Mouse (Mus musculus) small intestine, adult 2 months (tissue): Measurements from ENCODE around the gene Bola2. TPM values are rescaled to one million over a fixed set of nuclear protein-coding genes. Genes with fewer than 3 reads are reported as not detected.

Source experiments
- H3K27ac ChIP-seq: fragments of 200-500 bp; 2 replicates; pipeline ENCODE4 v1.5.1; 2012; ENCODE audit warnings: low read depth, low read length, control low read depth, inconsistent platforms; ENCODE audit not compliant: insufficient read depth
- H3K27me3 ChIP-seq: fragments of 200-500 bp; 2 replicates; pipeline ENCODE4 v1.6.1; 2012; ENCODE audit warnings: mild to moderate bottlenecking, moderate library complexity, low read length, inconsistent platforms; ENCODE audit not compliant: control insufficient read depth, insufficient read depth
- H3K36me3 ChIP-seq: fragments of 200-500 bp; 2 replicates; pipeline ENCODE4 v1.6.1; 2012; ENCODE audit warnings: mild to moderate bottlenecking, low read length, control low read depth, inconsistent platforms; ENCODE audit not compliant: control insufficient read depth, insufficient read depth
- H3K4me1 ChIP-seq: fragments of 200-500 bp; 2 replicates; pipeline ENCODE4 v1.6.1; 2012; ENCODE audit warnings: low read length, inconsistent platforms, mixed read lengths; ENCODE audit not compliant: control insufficient read depth, insufficient read depth, insufficient read length
- H3K4me3 ChIP-seq: fragments of 200-500 bp; 2 replicates; pipeline ENCODE4 v1.5.1; 2012; ENCODE audit warnings: low read depth, mild to moderate bottlenecking, control low read depth, inconsistent platforms, low read length, moderate library complexity
- CTCF ChIP-seq: fragments of 200-500 bp; IDR thresholded peaks from 2 replicates; pipeline ENCODE4 v1.5.1; 2012; ENCODE audit warnings: low read depth, mild to moderate bottlenecking, control low read depth, inconsistent platforms, low read length, moderate library complexity, mixed read lengths; ENCODE audit not compliant: insufficient replicate concordance, insufficient read length; ENCODE audit errors: extremely low read depth
- POLR2A ChIP-seq: fragments of 200-500 bp; IDR thresholded peaks from 2 replicates; pipeline ENCODE4 v1.6.1; 2012; ENCODE audit warnings: low read depth, mild to moderate bottlenecking, control low read depth, inconsistent platforms, low read length, moderate library complexity
- WGBS: fragments of 180-500 bp; shearing (Covaris S2); methylation state at CpG from one replicate; pipeline ENCODE4 v1.1.7; 2018; 5-methylcytosine and 5-hydroxymethylcytosine counted together
- polyA plus RNA-seq: library from polyadenylated mRNA; depleted of rRNA; stranded (reverse); fragments of >200 nt; gene quantifications from 2 replicates; pipeline ENCODE4 v1.2.3, GENCODE M21; 2012

Bola2 gene
- polyA plus RNA-seq, 1 experiment: 40.6 TPM

DNA sequence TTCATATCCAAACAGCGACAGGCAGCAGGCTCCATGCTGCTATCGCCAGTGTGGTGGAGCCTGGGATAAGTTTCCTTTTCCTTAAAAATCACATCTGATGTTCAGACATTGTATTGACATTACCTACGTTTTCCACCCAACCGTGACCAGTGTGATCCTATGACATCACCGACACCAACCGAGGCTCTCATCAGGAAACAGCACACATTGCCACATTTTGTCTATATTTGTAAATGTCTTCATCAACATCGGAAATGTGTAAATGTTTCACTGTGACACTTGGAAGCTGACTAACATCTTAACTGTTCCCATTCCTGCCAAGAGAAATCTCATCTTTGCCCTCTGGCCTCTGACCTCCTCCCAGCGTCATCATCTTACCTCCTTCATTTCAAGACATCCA, 40.9 kb downstream of the Bola2 start:
- H3K27ac ChIP-seq: no peak overlapping the region
- 79% methylated on average over 8 of the region's 8 CpGs for WGBS
- no peak for TF ChIP-seq POLR2A
- TF ChIP-seq CTCF: no peak

DNA sequence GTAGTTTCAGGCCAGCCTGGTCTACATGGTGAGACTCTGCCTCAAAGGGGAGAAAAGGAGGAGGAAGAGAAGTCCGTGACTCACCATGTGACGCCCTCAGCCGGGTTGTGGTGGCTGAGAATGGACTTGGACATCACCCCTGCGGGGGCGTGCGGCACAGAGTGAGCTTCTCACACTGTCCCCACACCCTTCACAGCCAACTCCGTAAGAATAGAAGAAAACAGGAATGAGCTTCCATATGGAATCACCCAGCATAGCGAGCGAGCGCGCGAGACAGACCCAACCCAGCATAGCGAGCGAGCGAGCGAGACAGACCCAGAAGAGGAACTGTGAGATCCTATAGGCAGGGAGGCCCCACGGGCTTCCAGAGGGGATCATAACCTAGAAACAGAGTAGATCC, 44.4 kb downstream of the Bola2 start:
- no peak overlapping the region for H3K4me3 ChIP-seq
- H3K4me1 ChIP-seq: no peaks in the 10 kb centered on the region
- no peak overlapping the region for H3K27ac ChIP-seq
- TF ChIP-seq POLR2A (no peak), CTCF (no peak)
- no peaks in the 10 kb centered on the region for H3K27me3 ChIP-seq
- H3K36me3 ChIP-seq: no peaks in the 10 kb centered on the region
- 87% methylated on average over 17 of the region's 17 CpGs for WGBS

More for the DNA sequence above, 40.9 kb downstream of the Bola2 start:
- no peaks in the 10 kb centered on the region for H3K27me3 ChIP-seq
- H3K4me1 ChIP-seq: no peaks in the 10 kb centered on the region
- H3K36me3 ChIP-seq: no peaks in the 10 kb centered on the region
- no peak overlapping the region for H3K4me3 ChIP-seq

DNA sequence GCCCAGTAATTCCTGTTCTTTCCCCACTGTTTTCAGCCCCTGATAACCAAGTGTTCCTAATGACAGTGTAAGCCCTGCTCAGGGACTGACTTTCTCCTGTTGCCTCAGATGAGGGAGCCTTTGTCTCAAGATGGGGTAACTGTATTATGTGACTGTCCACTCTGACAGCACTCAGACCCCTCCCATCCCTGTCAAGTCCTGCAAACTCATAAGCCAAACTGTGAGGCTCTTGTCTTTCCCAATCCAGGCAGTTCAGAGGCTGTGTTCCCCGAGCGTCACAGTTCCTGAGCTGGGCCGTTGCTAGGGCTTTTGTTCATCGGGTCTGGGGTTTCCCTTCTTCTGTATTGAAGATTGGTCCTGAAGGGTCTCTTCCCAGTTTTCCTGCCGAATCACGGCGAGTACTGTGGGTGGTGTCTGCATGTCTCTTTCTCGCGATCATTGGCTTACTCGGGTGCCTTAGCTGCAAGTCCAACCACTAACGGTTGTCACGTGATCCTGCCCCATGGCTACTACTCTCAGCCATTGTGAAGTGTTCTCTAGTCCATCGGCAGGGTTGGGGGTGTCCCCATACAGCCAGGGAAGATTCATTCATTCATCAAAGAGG, 45.0 kb downstream of the Bola2 start:
- Histone ChIP-seq H3K4me3 (no peak overlapping the region), H3K4me1 (no peaks in the 10 kb centered on the region), H3K36me3 (no peaks in the 10 kb centered on the region), H3K27ac (no peak overlapping the region), H3K27me3 (no peaks in the 10 kb centered on the region)
- WGBS: 80% methylated on average over 13 of the region's 13 CpGs
- TF ChIP-seq POLR2A: no peak

- TF ChIP-seq CTCF (no peak), POLR2A (no peak)
- Histone ChIP-seq H3K4me1 (no peaks in the 10 kb centered on the region), H3K27ac (no peak overlapping the region), H3K4me3 (no peak overlapping the region), H3K27me3 (no peaks in the 10 kb centered on the region), H3K36me3 (no peaks in the 10 kb centered on the region)
- 83% methylated on average over 5 of the region's 5 CpGs for WGBS
Observed at GRCm38 (mm10) chr7:126740977-126741376, 45.8 kb downstream of the Bola2 start.

- 93% methylated on average over 5 of the region's 5 CpGs for WGBS
- TF ChIP-seq CTCF (no peak), POLR2A (no peak)
- no peaks in the 10 kb centered on the region for H3K4me1 ChIP-seq
- no peak overlapping the region for H3K27ac ChIP-seq
- no peak overlapping the region for H3K4me3 ChIP-seq
- H3K27me3 ChIP-seq: no peaks in the 10 kb centered on the region
- no peaks in the 10 kb centered on the region for H3K36me3 ChIP-seq
Observed at GRCm38 (mm10) chr7:126741452-126741851, 46.3 kb downstream of the Bola2 start.

DNA sequence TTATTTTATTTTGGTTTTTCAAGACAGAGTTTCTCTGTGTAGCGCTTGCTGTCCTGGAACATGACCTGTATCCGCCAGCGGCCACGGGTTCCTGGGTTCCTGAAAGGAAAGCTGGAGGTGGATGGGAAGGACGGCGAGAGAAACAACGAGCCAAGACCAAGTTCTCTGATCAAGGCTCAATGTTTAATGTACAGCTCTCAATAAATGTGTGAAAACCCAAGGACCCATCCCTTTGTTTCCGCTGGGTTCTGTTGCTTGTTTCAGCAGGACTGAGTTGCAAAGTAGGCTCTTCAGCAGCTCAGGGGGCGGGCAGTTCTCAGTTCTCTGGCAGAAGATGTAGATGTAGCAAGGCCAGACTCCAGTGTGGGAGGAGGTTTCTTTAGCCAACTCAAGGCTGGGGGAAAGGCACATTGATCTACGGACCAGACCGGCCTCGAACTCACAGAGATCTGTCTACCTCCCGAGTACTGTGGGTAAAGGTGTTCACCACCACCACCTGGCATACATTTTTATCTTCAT, 46.8 kb downstream of the Bola2 start:
- Histone ChIP-seq H3K27me3 (no peaks in the 10 kb centered on the region), H3K4me1 (no peaks in the 10 kb centered on the region; the same call in 1 of the 2 replicates), H3K36me3 (no peaks in the 10 kb centered on the region), H3K4me3 (no peak overlapping the region), H3K27ac (no peak overlapping the region)
- 91% methylated on average over 13 of the region's 13 CpGs for WGBS
- TF ChIP-seq CTCF: no peak
- TF ChIP-seq POLR2A: no peak

- WGBS: 57% methylated on average over 12 of the region's 12 CpGs
Observed at GRCm38 (mm10) chr7:126746066-126746465, 50.9 kb downstream of the Bola2 start.

DNA sequence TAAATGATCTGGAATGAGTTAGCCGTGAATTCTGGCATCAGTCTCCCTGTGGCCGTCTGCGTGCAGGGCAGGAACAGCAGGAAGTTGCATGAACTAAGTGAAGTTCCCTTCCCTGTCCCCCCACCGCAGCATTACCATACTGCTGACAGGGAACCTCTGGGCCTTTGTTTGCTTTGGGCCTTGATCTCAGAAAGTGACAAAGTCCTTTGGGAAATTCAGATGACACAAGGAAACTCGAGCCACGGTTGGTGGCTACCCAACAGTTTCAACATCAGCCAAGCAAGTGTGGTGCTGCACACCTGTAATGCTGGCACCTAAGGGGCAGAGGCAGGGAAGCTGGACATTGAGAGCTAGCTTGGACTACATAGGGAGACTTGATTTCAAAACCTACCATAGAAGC, 51.6 kb downstream of the Bola2 start:
- Histone ChIP-seq H3K36me3 (no peaks in the 10 kb centered on the region), H3K4me1 (peaks cover 11% of the 10 kb centered on the region), H3K27me3 (no peaks in the 10 kb centered on the region), H3K4me3 (peak overlapping the region; percentile 17; the same call in 1 of the 2 replicates), H3K27ac (peak overlapping the region; percentile 81)
- TF ChIP-seq CTCF (no peak), POLR2A (no peak)
- 7% methylated on average over 6 of the region's 6 CpGs for WGBS

More at GRCm38 (mm10) chr7:126746066-126746465, 50.9 kb downstream of the Bola2 start:
- H3K4me3 ChIP-seq: peak overlapping the region; percentile 19
- peaks cover 11% of the 10 kb centered on the region for H3K4me1 ChIP-seq
- peak overlapping the region; percentile 81 for H3K27ac ChIP-seq
- no peaks in the 10 kb centered on the region for H3K36me3 ChIP-seq
- H3K27me3 ChIP-seq: no peaks in the 10 kb centered on the region
- no peak for TF ChIP-seq CTCF
